Mouse (Mus musculus) embryonic facial prominence, embryonic 13.5 days (tissue): ENCODE results near the gene Atrnl1. TPM values are rescaled to one million over a fixed set of nuclear protein-coding genes. Genes with fewer than 3 reads are reported as not detected.
A peak's percentile ranks its signal among the peaks of the same experiment; 100 is the strongest.

Experiments
- ATAC-seq: fragments of 200-750 bp; cut with Nextera tagmentation; 2 replicates; pipeline ENCODE4 v1.8.0; 2017; ENCODE audit warnings: low read depth; ENCODE audit not compliant: insufficient number of reproducible peaks, insufficient read depth, low FRiP score, low TSS enrichment
- H3K27ac ChIP-seq: fragments of 300-500 bp; sonication (generic); 2 replicates; pipeline ENCODE4 v1.5.1; 2015; ENCODE audit warnings: moderate library complexity, mild to moderate bottlenecking, inconsistent platforms
- H3K27me3 ChIP-seq: fragments of 300-500 bp; sonication (generic); 2 replicates; pipeline ENCODE4 v1.6.1; 2015; ENCODE audit warnings: mild to moderate bottlenecking, inconsistent platforms
- H3K36me3 ChIP-seq: fragments of 300-500 bp; sonication (generic); 2 replicates; pipeline ENCODE4 v1.6.1; 2015; ENCODE audit warnings: mild to moderate bottlenecking, inconsistent platforms
- H3K4me1 ChIP-seq: fragments of 300-500 bp; sonication (generic); 2 replicates; pipeline ENCODE4 v1.6.1; 2015; ENCODE audit warnings: inconsistent platforms
- H3K4me2 ChIP-seq: fragments of 300-500 bp; sonication (generic); 2 replicates; pipeline ENCODE4 v1.6.1; 2015; ENCODE audit warnings: moderate library complexity, mild to moderate bottlenecking, inconsistent platforms
- H3K4me3 ChIP-seq: fragments of 300-500 bp; sonication (generic); 2 replicates; pipeline ENCODE4 v1.5.1; 2015; ENCODE audit warnings: mild to moderate bottlenecking, inconsistent platforms
- H3K9ac ChIP-seq: fragments of 300-500 bp; sonication (generic); 2 replicates; pipeline ENCODE4 v1.6.1; 2015; ENCODE audit warnings: mild to moderate bottlenecking, inconsistent platforms
- H3K9me3 ChIP-seq: fragments of 300-500 bp; sonication (generic); 2 replicates; pipeline ENCODE4 v1.6.1; 2016; ENCODE audit warnings: inconsistent platforms
- WGBS: fragments of 180-500 bp; shearing (Covaris S2); methylation state at CpG from one replicate; pipeline ENCODE4 v1.1.7; 2015; ENCODE audit warnings: mixed read lengths; 5-methylcytosine and 5-hydroxymethylcytosine counted together
- polyA plus RNA-seq: library from polyadenylated mRNA; unstranded; fragments of >200 nt; fragmentation: Nextera tagmentation; extraction: Ambion mirVana; gene quantifications from 2 replicates; pipeline ENCODE4 v1.2.1, GENCODE M21; 2015

Atrnl1 gene
- polyA plus RNA-seq, 1 experiment from 2014 or later, result 8.2 TPM

GRCm38 (mm10) chr19:58140191-58140784 lies 529.5 kb downstream of the Atrnl1 start:
- Histone ChIP-seq H3K9ac (no peak overlapping the region), H3K4me3 (no peak overlapping the region), H3K4me1 (no peaks in the 10 kb centered on the region), H3K27me3 (no peaks in the 10 kb centered on the region), H3K36me3 (no peaks in the 10 kb centered on the region), H3K9me3 (no peaks in the 10 kb centered on the region), H3K27ac (no peak overlapping the region), H3K4me2 (no peak overlapping the region)
- WGBS, result 56% methylated on average over 13 of the region's 13 CpGs
- no peak for ATAC-seq

DNA sequence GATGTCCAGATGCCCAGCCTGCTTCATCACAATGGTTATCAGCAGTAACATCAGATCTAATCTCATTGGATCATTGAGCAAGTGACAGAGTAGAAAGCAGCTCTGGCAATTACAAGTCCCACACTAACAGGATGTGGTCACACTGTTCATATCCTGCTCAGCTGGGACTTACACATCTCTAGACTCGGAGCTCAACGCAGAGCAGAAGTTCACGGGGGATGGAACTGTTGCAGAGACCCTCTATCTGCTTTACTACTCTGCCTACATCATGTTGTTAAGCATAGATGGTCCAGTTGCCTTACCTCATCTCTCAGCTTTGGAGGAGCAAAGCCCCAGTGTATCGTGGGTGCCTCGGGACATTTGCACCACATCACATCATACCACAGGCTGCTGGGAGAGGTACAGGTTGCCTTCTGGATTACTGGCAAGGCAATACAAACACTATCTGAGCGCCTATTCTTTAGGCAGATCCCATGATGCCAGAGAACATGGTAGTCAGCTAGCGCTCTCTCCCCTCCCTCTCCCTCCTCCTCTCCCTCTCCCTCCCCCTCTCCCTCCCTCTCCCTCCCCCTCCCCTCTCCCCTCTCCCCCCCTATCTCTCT lies 533.1 kb downstream of the Atrnl1 start:
- Histone ChIP-seq H3K4me1 (0 out of 2 replicates have a peak, but pooled peaks cover 4% of the 10 kb centered on the region), H3K4me2 (no peak overlapping the region), H3K9me3 (no peaks in the 10 kb centered on the region), H3K27me3 (no peaks in the 10 kb centered on the region), H3K36me3 (no peaks in the 10 kb centered on the region), H3K27ac (no peak overlapping the region), H3K4me3 (no peak overlapping the region), H3K9ac (no peak overlapping the region)
- no peak for ATAC-seq
- 92% methylated on average over 7 of the region's 7 CpGs for WGBS

GRCm38 (mm10) chr19:58145521-58145920 lies 534.7 kb downstream of the Atrnl1 start:
- 65% methylated on average over 9 of the region's 9 CpGs for WGBS
- Histone ChIP-seq H3K27ac (no peak overlapping the region), H3K27me3 (no peaks in the 10 kb centered on the region), H3K4me3 (no peak overlapping the region), H3K36me3 (no peaks in the 10 kb centered on the region), H3K4me1 (0 out of 2 replicates have a peak, but pooled peaks cover 4% of the 10 kb centered on the region), H3K4me2 (no peak overlapping the region), H3K9ac (no peak overlapping the region), H3K9me3 (no peaks in the 10 kb centered on the region)
- ATAC-seq, result no peak

- ATAC-seq, result no peak
- H3K4me1 ChIP-seq, result no peaks in the 10 kb centered on the region
- H3K4me3 ChIP-seq, result no peak overlapping the region
- H3K9ac ChIP-seq, result no peak overlapping the region
- H3K9me3 ChIP-seq, result no peaks in the 10 kb centered on the region
- H3K27ac ChIP-seq, result no peak overlapping the region
- no peaks in the 10 kb centered on the region for H3K27me3 ChIP-seq
- H3K36me3 ChIP-seq, result no peaks in the 10 kb centered on the region
- H3K4me2 ChIP-seq, result no peak overlapping the region
- 85% methylated on average over 7 of the region's 7 CpGs for WGBS
These were observed 540.4 kb downstream of the Atrnl1 start for GRCm38 (mm10) chr19:58151257-58151656.

DNA sequence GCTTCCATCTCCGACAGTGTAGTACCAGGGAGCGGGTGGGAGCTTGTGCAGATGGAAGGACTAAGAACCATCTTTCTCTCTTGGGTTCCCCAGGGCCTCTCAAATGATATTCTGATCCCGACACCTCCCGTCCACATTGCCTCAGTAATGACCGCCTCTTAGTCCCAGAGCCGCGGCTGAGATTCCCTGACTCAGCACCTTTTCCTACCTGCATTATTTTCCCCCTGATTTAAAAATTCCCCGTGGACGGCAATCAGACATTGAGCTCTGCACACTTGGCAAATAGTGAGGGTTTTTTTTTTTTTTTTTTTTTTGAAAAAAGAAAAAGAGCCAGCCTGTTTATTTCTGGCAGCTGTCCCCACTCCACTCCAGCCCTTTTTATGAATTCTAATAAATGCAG lies 550.7 kb downstream of the Atrnl1 start:
- 77% methylated on average over 9 of the region's 9 CpGs for WGBS
- Histone ChIP-seq H3K9ac (no peak overlapping the region), H3K27ac (no peak overlapping the region), H3K4me2 (no peak overlapping the region), H3K4me1 (peaks cover 8% of the 10 kb centered on the region), H3K36me3 (no peaks in the 10 kb centered on the region), H3K9me3 (no peaks in the 10 kb centered on the region), H3K4me3 (no peak overlapping the region), H3K27me3 (peaks cover 9% of the 10 kb centered on the region)
- no peak for ATAC-seq

DNA sequence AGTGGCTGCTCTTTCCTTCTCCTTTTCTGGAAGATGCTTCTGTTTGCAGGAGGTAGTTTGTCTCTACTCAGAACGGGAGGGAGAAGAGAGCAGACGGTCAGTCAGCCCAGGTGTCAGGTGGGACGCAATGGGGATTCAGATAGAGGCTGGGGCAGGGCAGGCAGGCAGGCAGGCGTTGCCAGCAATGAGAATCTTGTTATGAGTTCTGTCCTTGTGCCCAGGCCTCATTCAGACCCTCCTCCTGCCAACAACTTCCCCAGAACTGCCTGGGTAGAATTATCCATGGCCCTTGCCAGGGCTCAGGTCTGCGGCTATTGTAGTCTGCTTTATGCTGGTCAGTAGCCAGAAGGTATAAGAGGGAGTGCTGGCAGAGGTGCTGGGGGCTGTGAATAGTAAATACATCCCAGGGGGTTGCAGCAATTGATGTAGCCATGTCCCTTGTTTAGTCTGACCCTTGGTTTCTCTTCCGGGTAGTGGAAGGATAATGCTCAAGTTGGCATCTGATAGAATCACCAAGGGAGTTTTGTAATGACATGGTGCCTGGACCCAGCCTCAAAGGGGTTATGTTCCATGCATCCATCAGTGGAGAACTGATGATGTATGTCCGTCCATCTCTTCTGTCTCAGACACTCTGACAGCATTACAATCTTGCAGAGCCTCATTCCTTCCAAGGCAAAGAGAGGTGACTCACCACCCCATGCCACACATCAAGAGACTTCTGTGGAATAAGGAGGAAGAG lies 554.2 kb downstream of the Atrnl1 start:
- H3K27ac ChIP-seq, result no peak overlapping the region
- ATAC-seq, result no peak
- WGBS, result 85% methylated on average over 7 of the region's 7 CpGs
- H3K9me3 ChIP-seq, result no peaks in the 10 kb centered on the region
- no peak overlapping the region for H3K9ac ChIP-seq
- peaks cover 25% of the 10 kb centered on the region for H3K27me3 ChIP-seq
- H3K36me3 ChIP-seq, result no peaks in the 10 kb centered on the region
- H3K4me2 ChIP-seq, result no peak overlapping the region
- no peak overlapping the region for H3K4me3 ChIP-seq
- H3K4me1 ChIP-seq, result peaks cover 8% of the 10 kb centered on the region

DNA sequence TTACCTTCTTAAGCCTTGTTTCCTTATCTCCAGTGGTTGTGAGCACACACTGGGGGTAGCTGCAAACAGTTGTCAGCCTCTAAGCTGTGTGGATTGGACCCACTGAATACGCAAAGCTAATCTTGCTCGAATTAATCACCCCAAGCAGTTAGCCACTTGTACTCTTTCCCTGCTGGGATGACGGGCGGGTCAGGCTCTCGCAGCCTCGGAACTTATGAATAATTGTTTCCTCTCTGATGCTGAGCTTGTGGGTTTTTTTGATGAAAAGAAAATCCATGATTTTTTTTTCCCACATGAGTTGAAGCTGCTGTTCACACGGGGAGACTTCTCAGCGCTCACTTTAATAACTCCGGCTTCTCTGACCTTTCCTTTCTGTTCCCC lies 554.8 kb downstream of the Atrnl1 start:
- no peaks in the 10 kb centered on the region for H3K36me3 ChIP-seq
- no peak for ATAC-seq
- WGBS, result 48% methylated on average over 9 of the region's 9 CpGs
- H3K9ac ChIP-seq, result no peak overlapping the region
- H3K27ac ChIP-seq, result no peak overlapping the region
- H3K4me2 ChIP-seq, result no peak overlapping the region
- H3K9me3 ChIP-seq, result no peaks in the 10 kb centered on the region
- H3K27me3 ChIP-seq, result peaks cover 25% of the 10 kb centered on the region
- H3K4me3 ChIP-seq, result no peak overlapping the region
- peaks cover 8% of the 10 kb centered on the region for H3K4me1 ChIP-seq

DNA sequence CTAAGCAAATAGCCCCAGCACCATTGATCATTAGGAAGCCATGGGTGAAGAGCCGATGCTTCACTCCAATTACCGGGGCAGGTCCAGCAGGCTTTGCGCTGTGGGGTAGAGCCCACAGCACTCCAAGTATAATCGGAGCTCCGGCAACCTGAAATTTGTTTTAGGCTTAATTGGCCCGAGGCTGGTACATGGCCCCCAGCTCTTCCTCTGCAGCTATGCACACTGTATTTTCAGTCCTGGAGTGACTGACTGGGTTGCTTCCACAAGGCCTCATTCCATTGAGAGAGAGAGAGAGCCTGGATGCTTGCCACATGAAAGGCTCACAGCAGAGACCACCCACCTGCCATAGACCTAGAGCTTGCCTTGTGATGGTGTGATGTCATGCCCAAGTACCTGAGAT lies 555.3 kb downstream of the Atrnl1 start:
- H3K36me3 ChIP-seq, result no peaks in the 10 kb centered on the region
- H3K4me2 ChIP-seq, result no peak overlapping the region
- no peak overlapping the region for H3K27ac ChIP-seq
- no peak overlapping the region for H3K9ac ChIP-seq
- WGBS, result 51% methylated on average over 6 of the region's 6 CpGs
- no peak overlapping the region for H3K4me3 ChIP-seq
- H3K9me3 ChIP-seq, result no peaks in the 10 kb centered on the region
- H3K4me1 ChIP-seq, result peaks cover 8% of the 10 kb centered on the region
- peaks cover 25% of the 10 kb centered on the region for H3K27me3 ChIP-seq
- ATAC-seq, result no peak

DNA sequence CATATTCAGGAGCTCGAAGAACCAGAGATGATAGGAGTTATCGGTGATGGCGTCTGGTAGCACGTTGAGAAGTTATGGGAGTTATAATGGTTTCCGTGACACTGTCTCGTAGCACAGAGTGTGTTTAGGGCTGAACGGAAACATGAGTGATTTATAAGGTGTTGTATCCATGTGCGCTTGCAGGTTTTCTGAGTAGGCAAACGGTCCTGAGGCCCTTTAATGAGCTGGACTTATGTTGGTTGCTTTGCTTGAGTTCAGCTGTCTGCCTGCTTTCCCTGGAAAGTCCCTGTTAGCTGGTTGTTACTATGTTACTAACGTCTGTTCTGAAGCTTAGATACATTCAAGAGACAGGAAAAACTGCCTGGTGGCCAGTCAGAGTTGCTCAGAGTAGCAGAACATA lies 567.6 kb downstream of the Atrnl1 start:
- Histone ChIP-seq H3K27ac (no peak overlapping the region), H3K27me3 (no peaks in the 10 kb centered on the region), H3K9ac (no peak overlapping the region), H3K4me2 (no peak overlapping the region), H3K4me1 (peaks cover 6% of the 10 kb centered on the region), H3K4me3 (no peak overlapping the region), H3K9me3 (no peaks in the 10 kb centered on the region), H3K36me3 (no peaks in the 10 kb centered on the region)
- WGBS, result 89% methylated on average over 10 of the region's 10 CpGs
- ATAC-seq, result no peak

GRCm38 (mm10) chr19:58180773-58181172 lies 569.9 kb downstream of the Atrnl1 start:
- peak overlapping the region; percentile 20 for H3K4me2 ChIP-seq
- no peak for ATAC-seq
- H3K4me3 ChIP-seq, result no peak overlapping the region
- H3K9me3 ChIP-seq, result no peaks in the 10 kb centered on the region
- 0 out of 2 replicates have a peak overlapping the region, but pooled peaks have one; percentile 27 for H3K9ac ChIP-seq
- WGBS, result 1% methylated on average over 5 of the region's 5 CpGs
- no peaks in the 10 kb centered on the region for H3K27me3 ChIP-seq
- no peak overlapping the region; the same call in 1 of the 2 replicates for H3K27ac ChIP-seq
- H3K36me3 ChIP-seq, result no peaks in the 10 kb centered on the region
- peaks cover 6% of the 10 kb centered on the region for H3K4me1 ChIP-seq
